Mouse (Mus musculus): ENCODE measurements around the gene Cped1. TPM values are rescaled to one million over a fixed set of nuclear protein-coding genes. Genes with fewer than 3 reads are reported as not detected.

The Cped1 gene
- polyA plus RNA-seq, 1 experiment from 2014 or later, result 3.6 TPM

GRCm38 (mm10) chr6:22297028-22297427 lies 311.3 kb downstream of the Cped1 start:
- no peak for ATAC-seq

DNA sequence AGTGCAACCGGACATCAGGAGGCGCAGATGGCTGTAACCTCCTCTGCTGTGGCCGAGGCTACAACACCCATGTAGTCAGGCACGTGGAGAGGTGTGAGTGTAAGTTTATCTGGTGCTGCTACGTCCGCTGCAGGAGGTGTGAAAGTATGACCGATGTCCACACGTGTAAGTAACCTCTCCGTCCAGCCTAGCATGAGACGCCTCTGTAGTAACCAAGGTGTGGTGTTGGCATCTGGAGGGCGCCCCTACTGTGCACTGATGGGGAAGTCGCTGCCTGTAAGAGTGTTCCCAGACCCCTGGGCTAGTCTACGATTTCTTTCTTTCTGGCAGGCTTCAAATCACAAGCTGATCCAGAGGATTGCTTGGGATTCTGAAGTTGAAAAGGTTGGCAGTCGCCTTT lies 312.3 kb downstream of the Cped1 start:
- H3K36me3 ChIP-seq, result no peaks in the 10 kb centered on the region
- no peak for ATAC-seq
- H3K27ac ChIP-seq, result no peak overlapping the region

More at GRCm38 (mm10) chr6:22297028-22297427, 311.3 kb downstream of the Cped1 start:
- Histone ChIP-seq H3K4me1 (no peaks in the 10 kb centered on the region), H3K9me3 (replicated peaks) (no peaks in the 10 kb centered on the region), H3K4me3 (no peak overlapping the region), H3K9ac (no peak overlapping the region), H3K4me2 (no peak overlapping the region), H3K27me3 (replicated peaks) (no peaks in the 10 kb centered on the region; the same call in 1 of the 2 replicates), H3K36me3 (no peaks in the 10 kb centered on the region), H3K27ac (no peak overlapping the region)
- WGBS (ENCODE audit: insufficient replicate concordance), result 64% methylated on average over 6 of the region's 6 CpGs

More for the DNA sequence above, 312.3 kb downstream of the Cped1 start:
- no peak overlapping the region for H3K4me2 ChIP-seq
- 56% methylated on average over 14 of the region's 14 CpGs for WGBS (ENCODE audit: insufficient replicate concordance)
- H3K9ac ChIP-seq, result no peak overlapping the region
- H3K4me1 ChIP-seq, result no peaks in the 10 kb centered on the region
- no peak overlapping the region for H3K4me3 ChIP-seq
- no peaks in the 10 kb centered on the region; the same call in 1 of the 2 replicates for H3K27me3 ChIP-seq (replicated peaks)
- H3K9me3 ChIP-seq (replicated peaks), result no peaks in the 10 kb centered on the region

Other genes starting within 250 kb of the Cped1 start
- 27.3 and 30.0 TPM in 2 replicates for gene Tspan12, start 133.4 kb upstream of the Cped1 start, polyA plus RNA-seq (2016; fragmentation: Nextera tagmentation; extraction: Ambion mirVana)
- gene Ing3, start 36.3 kb upstream of the Cped1 start, polyA plus RNA-seq (2016; fragmentation: Nextera tagmentation; extraction: Ambion mirVana), result 21.8 and 24.9 TPM in 2 replicates